Mouse (Mus musculus): ENCODE data around the gene Ppp2ca.

DNA sequence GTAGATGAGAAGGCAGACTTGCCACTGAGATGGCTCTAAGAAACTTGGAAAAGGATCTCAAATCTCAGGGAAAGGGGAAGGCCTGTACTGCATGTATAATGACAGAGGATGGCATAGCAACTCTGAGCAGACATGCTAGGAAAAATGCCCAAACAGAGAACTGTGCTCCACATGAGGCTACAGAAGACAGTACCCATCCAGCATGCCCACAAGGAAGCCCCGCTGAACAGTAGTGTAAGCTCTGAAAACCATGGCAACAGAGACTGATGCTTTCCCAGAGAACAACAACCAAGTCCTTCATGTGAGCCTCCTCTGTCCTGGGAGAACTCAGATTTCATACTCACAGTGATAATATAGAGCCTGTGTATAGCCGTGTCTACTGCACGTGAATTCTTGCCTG is 43.8 kb upstream of the Ppp2ca start:
- TF ChIP-seq CTCF (conservative IDR thresholded peaks at IDR 0.05; ENCODE audit: low read length) (no peak), NANOG (IDR thresholded peaks at IDR 0.05; ENCODE audit: borderline replicate concordance, low read length) (no peak)
